Mouse (Mus musculus) E14TG2a.4 (cell line): ENCODE data around the gene Map2k7.

Experiments used
- H3K27me3 ChIP-seq: 2 replicates; pipeline ENCODE4 v1.6.1; 2014; ENCODE audit warnings: low read length, control low read depth; ENCODE audit not compliant: insufficient read depth
- H3K36me3 ChIP-seq: 2 replicates; pipeline ENCODE4 v1.6.1; 2014; ENCODE audit warnings: low read length, control low read depth; ENCODE audit not compliant: insufficient read depth
- H3K4me1 ChIP-seq: replicated peaks from 2 replicates; pipeline ENCODE4 v1.6.1; 2014; ENCODE audit warnings: low read depth, low read length, control low read depth
- H3K4me3 ChIP-seq: replicated peaks from 2 replicates; pipeline ENCODE4 v1.5.1; 2014; ENCODE audit warnings: mild to moderate bottlenecking, low read length
- H3K9me3 ChIP-seq: 2 replicates; pipeline ENCODE4 v1.6.1; 2014; ENCODE audit warnings: low read length, control low read depth
- CTCF ChIP-seq: conservative IDR thresholded peaks from 2 replicates; pipeline ENCODE4 v1.5.1; 2014; ENCODE audit warnings: low read length
- NANOG ChIP-seq: IDR thresholded peaks from 2 replicates; pipeline ENCODE4 v1.6.1; 2014; ENCODE audit warnings: borderline replicate concordance, low read length, mixed read lengths
- POU5F1 ChIP-seq: IDR thresholded peaks from 2 replicates; pipeline ENCODE4 v1.6.1; 2014; ENCODE audit warnings: low read length, borderline replicate concordance

Gene Map2k7

GRCm38 (mm10) chr8:4237814-4238433, 616 bp upstream of the Map2k7 start:
- Histone ChIP-seq H3K4me1 (peaks cover 43% of the 10 kb centered on the region), H3K9me3 (no peaks in the 10 kb centered on the region)
- TF ChIP-seq CTCF (no peak), NANOG (no peak), POU5F1 (no peak)

DNA sequence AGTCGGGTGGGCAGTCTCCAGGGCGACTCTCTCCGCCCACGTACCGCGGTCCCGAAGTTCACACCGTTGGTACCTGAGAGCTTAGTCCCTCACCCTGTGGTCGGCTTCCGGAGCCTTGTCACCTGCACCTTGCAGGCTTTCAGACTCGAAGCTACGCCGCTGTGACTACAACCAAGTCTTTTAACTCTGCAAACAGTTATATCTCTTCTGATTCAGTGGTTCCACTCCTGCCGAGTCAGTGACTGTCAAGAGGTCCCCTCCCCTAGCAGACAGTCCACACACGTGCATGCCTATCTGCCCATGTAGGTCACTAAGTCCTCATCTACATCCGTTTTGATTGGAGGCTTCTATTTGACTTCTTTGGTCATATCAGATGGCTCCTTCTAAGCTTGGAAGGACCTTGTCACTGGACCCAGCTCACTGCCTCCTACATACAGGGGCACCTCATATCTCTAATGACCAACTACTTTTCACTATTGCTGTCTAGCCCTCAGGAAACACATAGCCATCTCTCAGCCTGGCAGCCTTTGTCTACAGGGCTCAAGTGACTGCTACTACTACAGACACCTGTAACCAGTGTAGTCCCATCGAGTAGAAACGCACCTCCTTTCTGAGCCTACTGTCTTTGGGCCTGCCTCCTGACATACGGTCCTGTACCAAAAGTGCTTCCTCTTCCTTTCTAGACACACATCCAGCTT, 802 bp downstream of the Map2k7 start:
- H3K4me3 ChIP-seq, result peak overlapping the region; percentile 88
- H3K9me3 ChIP-seq, result no peaks in the 10 kb centered on the region
- peaks cover 19% of the 10 kb centered on the region for H3K27me3 ChIP-seq
- H3K36me3 ChIP-seq, result peaks cover 49% of the 10 kb centered on the region
- no peak for TF ChIP-seq CTCF
- TF ChIP-seq POU5F1, result no peak
- TF ChIP-seq NANOG, result no peak
- H3K4me1 ChIP-seq, result peaks cover 47% of the 10 kb centered on the region

More at GRCm38 (mm10) chr8:4237814-4238433, 616 bp upstream of the Map2k7 start:
- Histone ChIP-seq H3K4me3 (peak overlapping the region; percentile 88), H3K36me3 (peaks cover 35% of the 10 kb centered on the region), H3K27me3 (peaks cover 26% of the 10 kb centered on the region)

DNA sequence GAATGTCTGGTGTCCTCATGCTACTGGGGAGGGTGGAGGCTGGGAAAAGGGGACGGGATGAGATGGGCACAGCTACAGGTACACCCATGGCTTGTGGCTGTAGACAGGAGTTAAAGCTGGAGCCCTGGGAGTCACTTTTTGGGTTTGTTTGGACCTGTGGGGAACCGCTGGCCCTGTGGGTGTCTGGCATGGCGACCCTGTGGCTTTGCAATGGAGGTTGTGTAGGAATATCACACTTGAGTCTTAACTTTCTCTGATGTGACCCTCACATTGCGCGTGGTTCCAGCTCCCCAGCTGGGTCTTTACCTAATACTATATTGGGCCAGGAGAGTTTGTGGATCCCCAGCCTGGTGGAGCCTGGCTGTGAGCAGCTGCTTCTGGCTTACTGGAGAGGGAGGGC, 6.5 kb downstream of the Map2k7 start:
- TF ChIP-seq NANOG (no peak), CTCF (no peak), POU5F1 (no peak)
- no peak overlapping the region for H3K4me3 ChIP-seq
- H3K36me3 ChIP-seq, result peaks cover 79% of the 10 kb centered on the region
- H3K27me3 ChIP-seq, result peaks cover 10% of the 10 kb centered on the region
- H3K4me1 ChIP-seq, result peaks cover 61% of the 10 kb centered on the region
- H3K9me3 ChIP-seq, result no peaks in the 10 kb centered on the region

DNA sequence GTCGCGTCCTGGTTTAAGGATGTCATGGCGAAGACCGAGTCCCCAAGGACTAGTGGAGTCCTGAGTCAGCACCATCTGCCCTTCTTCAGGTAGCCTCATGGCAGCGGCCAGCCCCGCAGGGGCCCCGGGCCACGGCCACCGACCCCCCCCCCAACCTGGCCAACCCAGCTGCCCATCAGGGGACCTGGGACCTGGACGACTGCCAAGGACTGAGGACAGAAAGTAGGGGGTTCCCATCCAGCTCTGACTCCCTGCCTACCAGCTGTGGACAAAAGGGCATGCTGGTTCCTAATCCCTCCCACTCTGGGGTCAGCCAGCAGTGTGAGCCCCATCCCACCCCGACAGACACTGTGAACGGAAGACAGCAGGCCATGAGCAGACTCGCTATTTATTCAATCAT, 7.2 kb downstream of the Map2k7 start:
- H3K4me1 ChIP-seq, result peaks cover 61% of the 10 kb centered on the region
- no peaks in the 10 kb centered on the region for H3K9me3 ChIP-seq
- peaks cover 13% of the 10 kb centered on the region for H3K27me3 ChIP-seq
- no peak overlapping the region for H3K4me3 ChIP-seq
- TF ChIP-seq CTCF (no peak), NANOG (no peak), POU5F1 (no peak)
- H3K36me3 ChIP-seq, result peaks cover 72% of the 10 kb centered on the region

GRCm38 (mm10) chr8:4247241-4247640, 8.7 kb downstream of the Map2k7 start:
- Histone ChIP-seq H3K36me3 (peaks cover 57% of the 10 kb centered on the region), H3K9me3 (no peaks in the 10 kb centered on the region), H3K4me1 (peaks cover 72% of the 10 kb centered on the region), H3K27me3 (peaks cover 13% of the 10 kb centered on the region), H3K4me3 (no peak overlapping the region)
- TF ChIP-seq NANOG (no peak), CTCF (no peak), POU5F1 (no peak)

DNA sequence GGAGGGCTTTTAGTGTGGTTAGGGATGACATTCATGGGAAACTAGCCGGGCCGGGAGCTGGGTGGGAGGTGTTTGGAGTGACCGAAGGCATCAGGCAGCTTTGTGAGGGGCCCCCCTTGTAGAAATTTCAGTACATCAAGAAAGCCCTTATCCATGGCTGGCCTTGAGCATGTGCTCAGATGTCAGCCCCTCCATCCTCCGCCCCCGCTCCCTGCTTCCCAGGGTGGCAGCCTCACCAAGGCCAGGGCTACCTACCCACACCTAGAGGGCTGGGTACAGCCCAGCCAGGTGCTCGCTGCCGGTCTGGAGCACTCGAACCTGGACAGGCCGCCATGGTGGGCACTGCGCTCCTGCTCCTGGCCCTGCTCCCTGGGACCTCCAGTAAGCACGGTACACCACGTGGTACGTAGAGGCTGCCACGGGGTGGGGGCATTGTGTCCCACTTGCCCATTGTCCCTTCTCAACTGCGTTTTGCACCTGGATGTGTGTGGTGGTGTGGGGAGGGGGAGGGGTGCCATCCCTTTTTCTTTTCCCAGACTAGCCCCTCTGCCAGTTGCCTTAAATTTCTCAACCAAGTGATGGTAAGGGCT, 9.5 kb downstream of the Map2k7 start, which contains the start of gene Tgfbr3l:
Gene Tgfbr3l (plus strand): TSS at position 264 of the 590 bp plus-strand sequence.
- H3K4me1 ChIP-seq, result peaks cover 69% of the 10 kb centered on the region
- peaks cover 49% of the 10 kb centered on the region for H3K36me3 ChIP-seq
- H3K9me3 ChIP-seq, result no peaks in the 10 kb centered on the region
- no peak for TF ChIP-seq NANOG
- no peak for TF ChIP-seq CTCF
- TF ChIP-seq POU5F1, result no peak
- peaks cover 13% of the 10 kb centered on the region for H3K27me3 ChIP-seq
- peak within 1 kb of the TSS; percentile 71 for H3K4me3 ChIP-seq

DNA sequence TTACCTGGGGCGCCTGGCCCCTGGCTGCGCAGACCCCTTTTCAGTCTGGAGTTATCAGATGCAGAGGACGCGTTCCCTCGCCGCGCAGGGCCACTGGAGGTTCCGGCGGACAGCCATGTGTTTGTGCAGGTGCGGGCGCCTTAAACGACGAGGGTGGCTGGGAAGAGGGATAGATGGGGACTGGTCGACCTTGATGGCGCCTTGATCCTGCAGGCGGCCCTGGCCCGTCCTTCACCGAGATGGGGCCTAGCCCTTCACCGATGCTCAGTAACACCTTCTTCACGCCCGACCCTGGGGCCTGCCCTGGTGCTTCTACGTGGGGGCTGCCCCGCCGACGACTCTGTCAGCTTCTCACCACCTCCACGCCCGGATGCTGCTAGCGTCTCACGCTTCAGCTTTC, 10.7 kb downstream of the Map2k7 start:
- H3K36me3 ChIP-seq, result peaks cover 38% of the 10 kb centered on the region
- H3K27me3 ChIP-seq, result peaks cover 13% of the 10 kb centered on the region
- peaks cover 74% of the 10 kb centered on the region for H3K4me1 ChIP-seq
- TF ChIP-seq POU5F1, result no peak
- no peak for TF ChIP-seq NANOG
- no peak for TF ChIP-seq CTCF
- H3K9me3 ChIP-seq, result no peaks in the 10 kb centered on the region
- peak overlapping the region; percentile 71 for H3K4me3 ChIP-seq

DNA sequence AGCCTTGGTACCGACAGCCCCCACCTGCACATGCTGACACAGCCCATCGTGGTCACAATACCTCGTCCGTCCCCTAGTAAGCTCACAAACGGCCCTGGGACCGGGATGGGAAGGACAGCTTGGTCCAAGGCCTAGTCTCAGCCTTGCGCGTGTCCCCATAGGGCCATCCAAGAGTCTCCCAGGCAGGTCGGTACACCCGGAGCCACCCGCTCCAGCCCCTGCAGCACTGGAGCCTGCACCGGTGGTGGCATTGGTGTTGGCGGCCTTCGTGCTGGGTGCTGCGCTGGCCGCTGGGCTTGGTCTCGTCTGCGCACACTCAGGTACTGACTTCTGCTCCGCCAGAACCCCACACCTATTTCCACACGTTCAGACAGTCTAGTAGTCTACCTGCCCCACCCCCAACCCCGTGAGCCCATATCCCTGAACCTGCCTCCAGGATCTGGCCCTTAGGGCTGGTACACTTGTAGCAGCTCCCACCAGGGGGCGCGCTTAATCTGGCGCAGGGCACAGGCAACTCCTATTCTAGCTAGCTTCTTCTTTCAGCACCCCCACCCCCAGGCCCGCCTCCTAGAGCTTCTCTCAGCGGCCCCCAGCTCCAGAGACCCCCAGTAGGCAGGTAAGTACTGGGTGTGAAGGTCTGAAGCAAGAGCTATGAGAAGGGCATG, 11.9 kb downstream of the Map2k7 start:
- Histone ChIP-seq H3K9me3 (no peaks in the 10 kb centered on the region), H3K4me3 (peak overlapping the region; percentile 71), H3K4me1 (peaks cover 76% of the 10 kb centered on the region), H3K27me3 (peaks cover 13% of the 10 kb centered on the region), H3K36me3 (peaks cover 38% of the 10 kb centered on the region)
- TF ChIP-seq POU5F1 (no peak), CTCF (peak; percentile 27), NANOG (no peak)
